Mouse (Mus musculus) myocyte (in vitro differentiated cells): ENCODE measurements around the gene Rabgap1l.

Experiments used
- CEBPB ChIP-seq: IDR thresholded peaks from 2 replicates; pipeline ENCODE4 v1.6.1; 2011; ENCODE audit warnings: mild to moderate bottlenecking, moderate library complexity; ENCODE audit not compliant: poor library complexity, insufficient read depth, severe bottlenecking
- E2F4 ChIP-seq: IDR thresholded peaks from one replicate; pipeline ENCODE4 v1.6.1; 2011; ENCODE audit warnings: mild to moderate bottlenecking, control low read depth, moderate library complexity; ENCODE audit not compliant: insufficient read depth
- MYOG ChIP-seq, 3 experiments: IDR thresholded peaks; one replicate each; pipeline ENCODE4 v1.6.1; 2011; ENCODE audit warnings: control low read depth in 2 of 3, low read depth in 2 of 3, mild to moderate bottlenecking in 2 of 3; ENCODE audit not compliant: insufficient read length in 2 of 3, control insufficient read depth in 1 of 3, insufficient read depth in 1 of 3
- POLR2A ChIP-seq: IDR thresholded peaks from one replicate; pipeline ENCODE4 v1.6.1; 2011; ENCODE audit warnings: low read depth, mild to moderate bottlenecking, control low read depth, moderate library complexity; ENCODE audit not compliant: insufficient read length
- SRF ChIP-seq: IDR thresholded peaks from one replicate; pipeline ENCODE4 v1.6.1; 2011; ENCODE audit warnings: low read depth; ENCODE audit not compliant: control insufficient read depth, insufficient read length
- TCF12 ChIP-seq: IDR thresholded peaks from one replicate; pipeline ENCODE4 v1.6.1; 2011; ENCODE audit warnings: mild to moderate bottlenecking, control low read depth; ENCODE audit not compliant: poor library complexity, insufficient read depth, severe bottlenecking
- USF1 ChIP-seq: IDR thresholded peaks from one replicate; pipeline ENCODE4 v1.6.1; 2011; ENCODE audit warnings: low read depth, mild to moderate bottlenecking, control low read depth, moderate library complexity

DNA sequence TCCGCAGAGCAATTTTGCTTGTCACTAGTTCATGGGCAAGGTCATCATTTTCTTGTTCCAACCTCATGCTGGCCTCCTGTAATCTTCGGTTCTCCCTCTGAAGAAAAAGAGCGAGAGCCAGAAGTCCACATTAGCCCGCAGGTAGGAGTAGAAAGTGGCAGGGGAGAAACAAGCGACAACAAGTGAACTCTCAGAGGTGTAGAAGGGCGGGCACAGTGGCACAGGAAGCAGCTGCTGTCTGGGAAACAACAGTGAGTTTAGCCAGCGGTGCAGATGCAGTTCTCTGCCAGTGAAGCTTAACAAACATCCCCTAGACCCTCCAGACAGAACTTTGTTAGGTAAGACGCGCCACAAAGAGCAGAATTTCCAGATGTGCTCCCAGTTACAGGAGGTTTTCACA is 545.5 kb downstream of the Rabgap1l start:
- TF ChIP-seq E2F4 (no peak), MYOG (IDR thresholded peaks at IDR 0.05; ENCODE audit: control insufficient read depth in 1 of 3, insufficient read depth in 1 of 3, insufficient read length in 2 of 3, low read depth in 2 of 3) (no peak), POLR2A (no peak), TCF12 (no peak), SRF (no peak), USF1 (no peak), CEBPB (no peak)
